Mouse (Mus musculus) left cerebral cortex, postnatal 10 days (tissue): ENCODE measurements at regions not wholly inside any gene's neighbourhood (a gene's known extent, or its start where the extent isn't known, plus 50 kb on each side); places are given as distances from the start of the nearest gene placed in this dataset.

Experiments used
- DNase-seq, 2 experiments: peaks; one replicate each; pipeline ENCODE4 v3.0.0; 2021 to 2022; ENCODE audit warnings: low spot score in 2 of 2, mixed read lengths in 1 of 2; ENCODE audit errors: extremely low spot score in 1 of 2
- intact Hi-C: fragments of 180-260 bp; cut with DNase I; formaldehyde crosslinking; loops from one replicate; pipeline ENCODE4 v1.15.1; 2025

- intact Hi-C loops: no loop called here
- no peak for DNase-seq
Observed at GRCm38 (mm10) chr4:80131623-80132301, 702.2 kb upstream of the Tyrp1 start.

DNA sequence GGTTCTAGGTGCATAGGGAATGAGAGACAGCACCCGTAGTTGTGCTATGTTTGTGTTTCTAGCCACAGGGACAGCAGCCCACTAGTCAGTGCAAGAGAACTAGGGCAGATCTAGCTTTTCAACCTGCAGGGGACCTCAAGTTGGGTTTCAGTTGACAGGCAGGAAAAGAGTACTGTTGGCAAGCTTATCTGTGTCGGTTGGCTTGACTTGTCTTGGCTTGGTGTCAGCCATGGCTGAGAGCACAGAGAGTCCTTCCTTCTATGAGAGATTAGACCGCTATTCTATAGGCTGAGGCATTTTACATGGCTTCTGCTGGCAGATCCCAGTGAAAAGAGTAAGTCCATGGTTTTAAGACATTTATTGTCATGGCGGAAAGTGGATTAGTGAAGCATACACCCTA, 693.7 kb upstream of the Tyrp1 start:
- intact Hi-C loops: no loop called here
- DNase-seq: no peak

GRCm38 (mm10) chr4:80159842-80160241, 674.1 kb upstream of the Tyrp1 start:
- DNase-seq: no peak
- intact Hi-C loops: no loop called here

GRCm38 (mm10) chr4:80173229-80173628, 660.7 kb upstream of the Tyrp1 start:
- intact Hi-C loops: no loop called here
- no peak for DNase-seq

- intact Hi-C loops: no loop called here
- DNase-seq: peak in 1 of 2 experiments; percentile 11
Observed at GRCm38 (mm10) chr4:80202223-80202622, 631.7 kb upstream of the Tyrp1 start.

DNA sequence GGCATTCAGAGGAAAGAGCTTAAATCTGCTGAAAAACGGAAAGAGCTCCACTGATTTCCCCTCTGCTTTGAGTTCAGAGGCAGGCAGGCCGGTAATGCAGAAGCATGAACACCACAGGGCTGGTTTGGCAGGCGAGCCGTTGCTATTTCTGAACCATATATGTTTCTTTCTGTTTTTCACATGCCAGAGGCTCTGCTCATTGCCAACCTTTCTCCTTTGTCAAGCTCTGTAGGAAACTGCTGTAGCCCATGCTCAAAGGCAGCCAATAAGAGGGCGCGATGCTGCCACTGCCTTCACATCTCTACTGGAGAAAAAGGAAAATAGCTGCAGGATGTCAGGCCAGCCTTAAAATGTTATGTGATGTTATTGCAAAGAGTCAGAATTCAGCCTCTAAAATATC, 630.0 kb upstream of the Tyrp1 start:
- DNase-seq: peak; percentile 36 to 50
- intact Hi-C loops: no loop called here

GRCm38 (mm10) chr4:80204374-80204773, 629.5 kb upstream of the Tyrp1 start:
- peak in 1 of 2 experiments; percentile 24 for DNase-seq
- intact Hi-C loops: no loop called here
